Mouse (Mus musculus): ENCODE measurements around the gene Heatr4. TPM values are rescaled to one million over a fixed set of nuclear protein-coding genes. Genes with fewer than 3 reads are reported as not detected.
A peak's percentile ranks its signal among the peaks of the same experiment; 100 is the strongest.
"Not testable (repeated sequence)": the region's sequence is repeated elsewhere in the genome, so short reads cannot be mapped to it uniquely, and the experiment has no call there.

Gene Heatr4
- not detected in 2 replicates for polyA plus RNA-seq (2015; fragmentation: Nextera tagmentation; extraction: Ambion mirVana)

DNA sequence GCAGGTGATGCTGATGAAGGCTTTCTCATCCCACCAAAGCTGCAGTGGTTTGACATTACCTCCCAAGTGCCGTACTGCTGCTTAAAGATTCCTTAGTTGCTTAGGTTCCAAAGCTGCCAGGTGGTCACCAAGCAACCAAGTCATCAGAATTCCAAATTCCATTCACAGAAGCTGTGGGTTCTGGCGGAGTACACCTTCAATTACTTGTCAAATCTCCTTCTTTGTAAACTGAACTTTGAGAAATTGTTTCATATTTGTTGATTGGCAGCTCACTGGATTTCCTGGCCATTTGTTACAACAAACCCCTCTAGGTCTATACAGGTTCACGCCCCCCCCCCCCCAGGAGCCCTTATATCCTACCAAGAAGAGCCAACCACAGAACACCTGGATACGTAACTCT, at the start of gene Heatr4:
TSS of gene Heatr4 (minus strand) at position 101 of the 400 bp plus-strand sequence.
- H3K36me3 ChIP-seq (ENCODE audit: control insufficient read depth, insufficient read depth): no peaks in the 10 kb centered on the region
- 68% methylated on average over 4 of the region's 4 CpGs for WGBS
- H3K9me3 ChIP-seq (ENCODE audit: control insufficient read depth, low read length): peaks cover 3% of the 10 kb centered on the region; the same call in 1 of the 2 replicates
- H3K27me3 ChIP-seq (replicated peaks; ENCODE audit: control insufficient read depth, insufficient read depth, low read length): no peaks in the 10 kb centered on the region
- H3K4me2 ChIP-seq (ENCODE audit: low read length): no peak within 1 kb of the TSS
- ATAC-seq: no peak
- H3K4me1 ChIP-seq (replicated peaks; ENCODE audit: control insufficient read depth, insufficient read depth, low read length): peaks cover 5% of the 10 kb centered on the region; the same call in 1 of the 2 replicates
- H3K27ac ChIP-seq (ENCODE audit: low read length): no peak within 1 kb of the TSS
- H3K4me3 ChIP-seq (replicated peaks; ENCODE audit: low read length): no peak within 1 kb of the TSS
- no peak within 1 kb of the TSS for H3K9ac ChIP-seq (replicated peaks; ENCODE audit: low read depth, low read length)

GRCm38 (mm10) chr12:84034108-84034507, 49.5 kb upstream of the Heatr4 start:
- H3K4me3 ChIP-seq (replicated peaks; ENCODE audit: low read length): no peak overlapping the region
- H3K36me3 ChIP-seq (ENCODE audit: control insufficient read depth, insufficient read depth): no peaks in the 10 kb centered on the region
- no peak overlapping the region for H3K9ac ChIP-seq (replicated peaks; ENCODE audit: low read depth, low read length)
- H3K27me3 ChIP-seq (replicated peaks; ENCODE audit: control insufficient read depth, insufficient read depth, low read length): no peaks in the 10 kb centered on the region
- no peak overlapping the region for H3K27ac ChIP-seq (ENCODE audit: low read length)
- 81% methylated on average over 4 of the region's 4 CpGs for WGBS
- no peaks in the 10 kb centered on the region for H3K9me3 ChIP-seq (ENCODE audit: control insufficient read depth, low read length)
- ATAC-seq: no peak
- H3K4me2 ChIP-seq (ENCODE audit: low read length): no peak overlapping the region
- no peaks in the 10 kb centered on the region for H3K4me1 ChIP-seq (replicated peaks; ENCODE audit: control insufficient read depth, insufficient read depth, low read length)

- not testable (repeated sequence) for H3K27me3 ChIP-seq (replicated peaks; ENCODE audit: control insufficient read depth, insufficient read depth, low read length); H3K9me3 ChIP-seq (ENCODE audit: control insufficient read depth, low read length); H3K9ac ChIP-seq (replicated peaks; ENCODE audit: low read depth, low read length); H3K36me3 ChIP-seq (ENCODE audit: control insufficient read depth, insufficient read depth); ATAC-seq; H3K27ac ChIP-seq (ENCODE audit: low read length); H3K4me3 ChIP-seq (replicated peaks; ENCODE audit: low read length); H3K4me1 ChIP-seq (replicated peaks; ENCODE audit: control insufficient read depth, insufficient read depth, low read length); H3K4me2 ChIP-seq (ENCODE audit: low read length)
- 82% methylated on average over 2 of the region's 2 CpGs for WGBS
Measured at GRCm38 (mm10) chr12:84033302-84033701, 48.6 kb upstream of the Heatr4 start.

GRCm38 (mm10) chr12:84032854-84033253, 48.2 kb upstream of the Heatr4 start:
- Histone ChIP-seq H3K9me3 (ENCODE audit: control insufficient read depth, low read length) (no peaks in the 10 kb centered on the region), H3K9ac (replicated peaks; ENCODE audit: low read depth, low read length) (no peak overlapping the region), H3K4me3 (replicated peaks; ENCODE audit: low read length) (no peak overlapping the region), H3K27ac (ENCODE audit: low read length) (no peak overlapping the region), H3K4me1 (replicated peaks; ENCODE audit: control insufficient read depth, insufficient read depth, low read length) (no peaks in the 10 kb centered on the region), H3K36me3 (ENCODE audit: control insufficient read depth, insufficient read depth) (no peaks in the 10 kb centered on the region), H3K27me3 (replicated peaks; ENCODE audit: control insufficient read depth, insufficient read depth, low read length) (no peaks in the 10 kb centered on the region), H3K4me2 (ENCODE audit: low read length) (no peak overlapping the region)
- WGBS: 92% methylated on average over 4 of the region's 4 CpGs
- ATAC-seq: no peak

DNA sequence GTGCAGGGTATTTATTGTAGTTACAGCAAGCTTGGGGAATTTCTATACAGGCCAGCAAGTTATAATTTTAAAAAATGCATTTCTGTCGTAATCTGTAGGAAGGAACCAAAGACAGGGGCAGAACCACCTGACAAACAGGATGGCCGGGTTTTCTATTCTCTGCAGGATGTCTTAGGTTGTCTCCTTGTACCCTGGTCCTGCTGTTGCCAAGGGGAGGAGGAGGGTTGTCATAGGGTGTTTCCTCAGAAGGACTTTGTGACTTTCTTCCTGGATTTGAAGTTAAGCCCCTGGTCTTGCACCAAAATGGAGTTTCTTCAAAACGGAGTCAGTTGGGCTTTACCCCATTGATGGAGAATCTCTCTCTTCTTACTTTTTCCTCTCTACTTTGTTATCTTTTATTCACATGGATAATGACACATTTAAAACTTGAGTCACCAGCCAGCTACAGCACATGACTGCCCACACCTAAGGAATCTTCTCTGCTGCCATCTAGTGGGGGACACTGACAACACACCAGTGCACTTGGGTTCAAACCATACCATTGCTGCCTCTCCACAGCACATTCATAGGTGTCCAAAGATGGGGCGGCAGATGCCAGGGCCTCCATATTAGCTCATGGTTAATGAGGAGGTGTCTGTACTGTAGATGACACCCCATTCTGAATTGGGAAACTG, 46.1 kb upstream of the Heatr4 start:
- Histone ChIP-seq H3K27me3 (replicated peaks; ENCODE audit: control insufficient read depth, insufficient read depth, low read length) (no peaks in the 10 kb centered on the region), H3K9ac (replicated peaks; ENCODE audit: low read depth, low read length) (no peak overlapping the region), H3K9me3 (ENCODE audit: control insufficient read depth, low read length) (no peaks in the 10 kb centered on the region), H3K36me3 (ENCODE audit: control insufficient read depth, insufficient read depth) (no peaks in the 10 kb centered on the region), H3K4me3 (replicated peaks; ENCODE audit: low read length) (no peak overlapping the region), H3K4me1 (replicated peaks; ENCODE audit: control insufficient read depth, insufficient read depth, low read length) (no peaks in the 10 kb centered on the region), H3K27ac (ENCODE audit: low read length) (no peak overlapping the region), H3K4me2 (ENCODE audit: low read length) (no peak overlapping the region)
- peak; percentile 83 for ATAC-seq
- 69% methylated on average over 4 of the region's 4 CpGs for WGBS

- ATAC-seq; H3K9me3 ChIP-seq (ENCODE audit: control insufficient read depth, low read length); H3K36me3 ChIP-seq (ENCODE audit: control insufficient read depth, insufficient read depth); H3K9ac ChIP-seq (replicated peaks; ENCODE audit: low read depth, low read length); H3K4me1 ChIP-seq (replicated peaks; ENCODE audit: control insufficient read depth, insufficient read depth, low read length); H3K27me3 ChIP-seq (replicated peaks; ENCODE audit: control insufficient read depth, insufficient read depth, low read length); H3K4me3 ChIP-seq (replicated peaks; ENCODE audit: low read length); H3K27ac ChIP-seq (ENCODE audit: low read length); H3K4me2 ChIP-seq (ENCODE audit: low read length): not testable (repeated sequence)
- WGBS: 75% methylated on average over 1 of the region's 1 CpGs
Measured at GRCm38 (mm10) chr12:84029043-84029442, 44.4 kb upstream of the Heatr4 start.

DNA sequence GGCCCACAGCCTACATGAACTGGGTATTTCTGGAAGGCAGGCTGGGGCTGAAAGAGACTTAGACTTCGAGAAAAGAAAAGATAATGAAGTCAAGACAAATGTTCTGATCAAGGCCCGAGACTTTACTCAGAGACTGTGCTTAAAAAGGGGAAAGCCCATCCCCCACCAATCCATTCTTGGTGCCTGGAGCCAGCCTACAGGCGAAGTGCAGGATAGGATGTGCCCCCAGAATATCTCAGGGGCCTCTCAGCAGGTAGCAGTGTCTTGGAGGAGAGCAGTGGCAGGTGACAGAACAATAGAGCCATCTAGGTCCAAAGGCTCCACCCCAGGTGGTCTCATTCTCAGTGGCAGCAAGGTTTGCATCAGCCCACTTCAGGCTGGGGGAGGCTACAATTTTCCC, 43.7 kb upstream of the Heatr4 start:
- WGBS: 44% methylated on average over 3 of the region's 3 CpGs
- not testable (repeated sequence) for H3K4me2 ChIP-seq (ENCODE audit: low read length); H3K4me3 ChIP-seq (replicated peaks; ENCODE audit: low read length); ATAC-seq; H3K36me3 ChIP-seq (ENCODE audit: control insufficient read depth, insufficient read depth); H3K27me3 ChIP-seq (replicated peaks; ENCODE audit: control insufficient read depth, insufficient read depth, low read length); H3K9ac ChIP-seq (replicated peaks; ENCODE audit: low read depth, low read length); H3K27ac ChIP-seq (ENCODE audit: low read length); H3K4me1 ChIP-seq (replicated peaks; ENCODE audit: control insufficient read depth, insufficient read depth, low read length); H3K9me3 ChIP-seq (ENCODE audit: control insufficient read depth, low read length)

- H3K36me3 ChIP-seq (ENCODE audit: control insufficient read depth, insufficient read depth): no peaks in the 10 kb centered on the region
- 91% methylated on average over 7 of the region's 7 CpGs for WGBS
Measured at GRCm38 (mm10) chr12:84025888-84026287, 41.2 kb upstream of the Heatr4 start.

DNA sequence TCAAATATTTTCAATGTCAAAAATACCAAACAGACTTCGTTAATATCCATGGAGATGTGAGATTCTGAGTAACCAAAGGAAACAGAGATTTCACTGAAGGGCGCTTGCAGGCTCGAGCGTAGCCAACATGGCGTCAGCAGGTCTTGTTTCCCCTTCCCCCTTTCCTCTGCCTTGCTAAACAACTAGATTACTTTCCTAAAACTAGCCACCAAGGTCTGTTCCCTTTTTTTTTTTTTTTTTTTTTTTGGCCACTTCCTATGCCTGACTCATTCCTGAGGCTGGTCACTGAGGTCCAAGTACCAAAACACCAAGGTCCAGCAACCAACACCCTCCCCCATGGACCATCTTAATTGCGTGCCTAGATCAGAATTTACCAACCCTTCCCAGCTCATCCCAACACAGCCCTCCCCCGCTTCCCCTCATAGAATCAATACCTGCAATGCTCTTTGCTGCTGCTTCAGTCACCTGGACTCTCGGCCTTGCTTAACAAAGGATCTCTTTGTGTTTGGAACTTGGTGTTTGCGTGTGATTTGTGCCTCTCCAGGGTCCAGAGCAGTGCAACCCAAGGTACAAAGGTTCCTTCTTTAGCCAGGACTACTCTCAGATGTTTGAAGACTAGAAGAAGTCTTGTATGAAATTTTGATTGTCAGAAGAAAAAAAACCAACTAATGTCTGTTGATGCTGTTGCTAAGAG, 38.5 kb upstream of the Heatr4 start:
- Histone ChIP-seq H3K27ac (ENCODE audit: low read length) (no peak overlapping the region), H3K9me3 (ENCODE audit: control insufficient read depth, low read length) (no peaks in the 10 kb centered on the region), H3K27me3 (replicated peaks; ENCODE audit: control insufficient read depth, insufficient read depth, low read length) (no peaks in the 10 kb centered on the region), H3K9ac (replicated peaks; ENCODE audit: low read depth, low read length) (no peak overlapping the region), H3K4me1 (replicated peaks; ENCODE audit: control insufficient read depth, insufficient read depth, low read length) (no peaks in the 10 kb centered on the region), H3K4me3 (replicated peaks; ENCODE audit: low read length) (no peak overlapping the region), H3K36me3 (ENCODE audit: control insufficient read depth, insufficient read depth) (no peaks in the 10 kb centered on the region), H3K4me2 (ENCODE audit: low read length) (no peak overlapping the region)
- ATAC-seq: no peak
- 83% methylated on average over 9 of the region's 9 CpGs for WGBS

More at GRCm38 (mm10) chr12:84025888-84026287, 41.2 kb upstream of the Heatr4 start:
- H3K9me3 ChIP-seq (ENCODE audit: control insufficient read depth, low read length): no peaks in the 10 kb centered on the region
- H3K27me3 ChIP-seq (replicated peaks; ENCODE audit: control insufficient read depth, insufficient read depth, low read length): no peaks in the 10 kb centered on the region
- no peak for ATAC-seq
- no peak overlapping the region for H3K27ac ChIP-seq (ENCODE audit: low read length)
- no peak overlapping the region for H3K9ac ChIP-seq (replicated peaks; ENCODE audit: low read depth, low read length)
- no peaks in the 10 kb centered on the region for H3K4me1 ChIP-seq (replicated peaks; ENCODE audit: control insufficient read depth, insufficient read depth, low read length)
- H3K4me2 ChIP-seq (ENCODE audit: low read length): no peak overlapping the region
- no peak overlapping the region for H3K4me3 ChIP-seq (replicated peaks; ENCODE audit: low read length)
